Mouse (Mus musculus) heart, postnatal 25 days (tissue): ENCODE results near the gene Naa25. TPM values are rescaled to one million over a fixed set of nuclear protein-coding genes. Genes with fewer than 3 reads are reported as not detected.

Experiments used
- DNase-seq: peaks from one replicate; pipeline ENCODE4 v3.0.0; 2022; ENCODE audit warnings: low spot score
- intact Hi-C: fragments of 180-260 bp; cut with DNase I; formaldehyde crosslinking; loops from one replicate; pipeline ENCODE4 v1.15.1; 2025
- total RNA-seq, 2 experiments: library from RNA; stranded (reverse); gene quantifications; 2 replicates each; pipeline ENCODE4 v1.2.3; 2021

Gene Naa25
- total RNA-seq, 2 experiments from 2014 or later, result 19.9 TPM

- DNase-seq, result no peak
- intact Hi-C loops, result no loop called here
Observed at GRCm38 (mm10) chr5:121389691-121390090, 8.0 kb upstream of the Naa25 start.

- DNase-seq, result no peak
- intact Hi-C loops, result no loop called here
Observed at GRCm38 (mm10) chr5:121392667-121393380, 4.9 kb upstream of the Naa25 start.

- intact Hi-C loops, result no loop called here
- DNase-seq, result no peak
Observed at GRCm38 (mm10) chr5:121393402-121393801, 4.3 kb upstream of the Naa25 start.

GRCm38 (mm10) chr5:121395621-121396020 lies 2.1 kb upstream of the Naa25 start:
- DNase-seq, result no peak
- intact Hi-C loops, result loop anchor here (5.0 kb wide), 1 partner anchor 178 kb away; no protein-coding TSS in a partner anchor

GRCm38 (mm10) chr5:121398146-121398964 lies 619 bp downstream of the Naa25 start:
- no peak for DNase-seq
- intact Hi-C loops, result loop anchor here (5.0 kb wide), 1 partner anchor 181 kb away; no protein-coding TSS in a partner anchor

GRCm38 (mm10) chr5:121398965-121399462 lies 1.3 kb downstream of the Naa25 start:
- DNase-seq, result no peak
- intact Hi-C loops, result loop anchor here (5.0 kb wide), 1 partner anchor 182 kb away; no protein-coding TSS in a partner anchor

- no peak for DNase-seq
- intact Hi-C loops, result loop anchor here (5.0 kb wide), 1 partner anchor 182 kb away; no protein-coding TSS in a partner anchor
Observed at GRCm38 (mm10) chr5:121399540-121399939, 1.8 kb downstream of the Naa25 start.

GRCm38 (mm10) chr5:121400064-121400463 lies 2.3 kb downstream of the Naa25 start:
- intact Hi-C loops, result no loop called here
- no peak for DNase-seq

GRCm38 (mm10) chr5:121400849-121401248 lies 3.1 kb downstream of the Naa25 start:
- intact Hi-C loops, result no loop called here
- no peak for DNase-seq

GRCm38 (mm10) chr5:121407856-121408255 lies 10.1 kb downstream of the Naa25 start:
- no peak for DNase-seq
- intact Hi-C loops, result no loop called here

GRCm38 (mm10) chr5:121410975-121411374 lies 13.2 kb downstream of the Naa25 start:
- intact Hi-C loops, result no loop called here
- DNase-seq, result no peak

- no peak for DNase-seq
- intact Hi-C loops, result no loop called here
Observed at GRCm38 (mm10) chr5:121420721-121421120, 23.0 kb downstream of the Naa25 start.

- DNase-seq, result no peak
- intact Hi-C loops, result no loop called here
Observed at GRCm38 (mm10) chr5:121422787-121423186, 25.1 kb downstream of the Naa25 start.

- intact Hi-C loops, result no loop called here
Observed at GRCm38 (mm10) chr5:121423297-121423696, 25.6 kb downstream of the Naa25 start.

GRCm38 (mm10) chr5:121428954-121429353 lies 31.2 kb downstream of the Naa25 start:
- no peak for DNase-seq

More at GRCm38 (mm10) chr5:121423297-121423696, 25.6 kb downstream of the Naa25 start:
- no peak for DNase-seq

GRCm38 (mm10) chr5:121438131-121438530 lies 40.4 kb downstream of the Naa25 start:
- DNase-seq, result no peak
- intact Hi-C loops, result no loop called here

More at GRCm38 (mm10) chr5:121428954-121429353, 31.2 kb downstream of the Naa25 start:
- intact Hi-C loops, result no loop called here

- intact Hi-C loops, result no loop called here
- DNase-seq, result no peak
Observed at GRCm38 (mm10) chr5:121438756-121439155, 41.0 kb downstream of the Naa25 start.

- DNase-seq, result no peak
- intact Hi-C loops, result loop anchor here (5.0 kb wide), 1 partner anchor 34 kb away; no protein-coding TSS in a partner anchor
Observed at GRCm38 (mm10) chr5:121443548-121443947, 45.8 kb downstream of the Naa25 start.

- DNase-seq, result no peak
- intact Hi-C loops, result loop anchor here (5.0 kb wide), 1 partner anchor 32 kb away; no protein-coding TSS in a partner anchor
Observed at GRCm38 (mm10) chr5:121444870-121445269, 47.1 kb downstream of the Naa25 start.

GRCm38 (mm10) chr5:121448450-121448849 lies 50.7 kb downstream of the Naa25 start:
- DNase-seq, result no peak
- intact Hi-C loops, result no loop called here
